Mouse (Mus musculus): ENCODE measurements around the gene Apc2.
"Not testable (repeated sequence)": the region's sequence is repeated elsewhere in the genome, so short reads cannot be mapped to it uniquely, and the experiment has no call there.

Apc2 gene

GRCm38 (mm10) chr10:80295618-80296425 lies at the start of gene Apc2:
Gene Apc2 (plus strand): TSS chr10:80295977.
- DNase-seq (ENCODE audit: low read depth, low spot score), result peak; percentile 83

GRCm38 (mm10) chr10:80247849-80248248 lies 47.9 kb upstream of the Apc2 start:
- no peak for DNase-seq (ENCODE audit: low read depth, low spot score)

- DNase-seq (ENCODE audit: low read depth, low spot score), result not testable (repeated sequence)
These were observed 47.3 kb upstream of the Apc2 start for GRCm38 (mm10) chr10:80248437-80248836.

GRCm38 (mm10) chr10:80248971-80249640 lies 46.7 kb upstream of the Apc2 start, which contains the start of gene Ndufs7:
Gene Ndufs7 (plus strand): TSS chr10:80249121.
- DNase-seq (ENCODE audit: low read depth, low spot score), result peak; percentile 97

DNA sequence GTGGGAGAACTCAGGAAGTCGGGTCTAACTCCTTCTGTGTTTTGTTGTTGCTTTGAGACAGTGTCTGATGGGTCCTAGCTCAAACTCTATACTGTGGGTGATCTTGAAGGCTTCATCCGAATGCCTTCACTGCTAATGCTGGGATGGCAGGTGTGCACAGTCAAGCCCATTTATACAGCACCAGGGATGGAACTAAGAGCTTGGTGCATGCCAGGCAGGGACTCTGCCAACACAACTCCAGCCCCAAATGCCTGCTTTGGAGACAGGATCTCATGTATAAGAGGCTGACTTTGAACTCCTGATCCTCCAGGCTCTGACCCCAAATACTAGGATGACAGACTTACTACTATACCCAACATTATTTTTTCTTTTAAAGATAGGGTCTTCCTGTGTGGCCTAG lies 45.7 kb upstream of the Apc2 start:
- no peak for DNase-seq (ENCODE audit: low read depth, low spot score)

DNA sequence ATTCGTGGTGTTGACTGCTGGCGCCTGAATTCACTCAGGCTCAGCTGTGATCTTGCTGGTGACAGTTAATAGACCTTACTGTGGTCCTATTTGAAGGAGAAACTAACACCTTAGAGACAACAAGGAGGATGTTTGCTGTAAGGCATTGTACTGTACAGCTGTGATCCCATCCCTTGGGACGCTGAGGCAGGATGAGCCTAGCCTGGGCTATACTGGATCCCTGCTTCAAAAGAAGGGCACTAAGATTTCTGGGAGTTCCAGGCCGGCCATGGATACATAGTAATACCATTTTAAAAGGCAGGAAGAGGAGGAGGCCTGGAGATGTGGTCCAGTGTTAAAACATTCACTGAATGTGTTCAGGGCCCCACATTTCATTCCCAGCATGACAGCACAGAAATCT lies 45.2 kb upstream of the Apc2 start:
- no peak for DNase-seq (ENCODE audit: low read depth, low spot score)

DNA sequence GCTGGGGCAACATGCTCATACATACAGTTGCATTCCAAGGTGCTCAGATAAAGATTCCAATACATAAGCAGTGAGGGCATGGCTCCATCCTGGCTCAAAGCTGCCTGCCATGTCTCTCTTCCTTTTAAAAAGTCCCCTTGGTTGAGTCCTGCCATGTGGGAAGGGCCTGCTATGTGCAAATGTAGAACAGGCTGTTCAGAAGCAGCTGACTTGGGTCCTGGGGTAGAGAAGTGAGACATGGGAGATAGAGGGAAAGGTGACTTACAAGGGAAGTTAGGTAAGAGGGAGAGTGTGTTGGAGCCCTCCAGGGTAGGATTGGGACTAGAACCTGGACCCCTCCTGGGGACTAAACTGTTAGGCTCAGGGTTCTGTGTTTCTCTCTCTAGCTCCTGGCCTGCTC lies 43.8 kb upstream of the Apc2 start:
- DNase-seq (ENCODE audit: low read depth, low spot score), result no peak

GRCm38 (mm10) chr10:80252493-80253274 lies 43.1 kb upstream of the Apc2 start:
- no peak for DNase-seq (ENCODE audit: low read depth, low spot score)

DNA sequence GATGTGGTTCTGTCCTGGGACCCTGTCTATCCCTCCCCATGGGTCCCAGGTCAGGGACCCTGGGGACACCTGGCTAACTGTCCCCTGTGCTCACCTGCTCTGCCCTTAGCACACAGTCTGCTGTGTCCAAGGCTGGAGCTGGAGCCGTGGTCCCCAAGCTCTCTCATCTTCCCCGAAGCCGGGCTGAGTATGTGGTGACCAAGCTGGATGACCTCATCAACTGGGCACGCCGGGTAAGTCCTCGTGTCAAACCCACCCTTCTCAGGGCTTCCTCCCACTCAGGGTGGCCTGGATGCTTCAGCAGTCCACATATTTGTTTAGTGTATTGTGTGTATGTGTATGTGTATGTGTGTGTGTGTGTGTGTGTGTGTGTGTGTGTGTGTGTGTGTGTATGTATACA lies 42.2 kb upstream of the Apc2 start:
- no peak for DNase-seq (ENCODE audit: low read depth, low spot score)

DNA sequence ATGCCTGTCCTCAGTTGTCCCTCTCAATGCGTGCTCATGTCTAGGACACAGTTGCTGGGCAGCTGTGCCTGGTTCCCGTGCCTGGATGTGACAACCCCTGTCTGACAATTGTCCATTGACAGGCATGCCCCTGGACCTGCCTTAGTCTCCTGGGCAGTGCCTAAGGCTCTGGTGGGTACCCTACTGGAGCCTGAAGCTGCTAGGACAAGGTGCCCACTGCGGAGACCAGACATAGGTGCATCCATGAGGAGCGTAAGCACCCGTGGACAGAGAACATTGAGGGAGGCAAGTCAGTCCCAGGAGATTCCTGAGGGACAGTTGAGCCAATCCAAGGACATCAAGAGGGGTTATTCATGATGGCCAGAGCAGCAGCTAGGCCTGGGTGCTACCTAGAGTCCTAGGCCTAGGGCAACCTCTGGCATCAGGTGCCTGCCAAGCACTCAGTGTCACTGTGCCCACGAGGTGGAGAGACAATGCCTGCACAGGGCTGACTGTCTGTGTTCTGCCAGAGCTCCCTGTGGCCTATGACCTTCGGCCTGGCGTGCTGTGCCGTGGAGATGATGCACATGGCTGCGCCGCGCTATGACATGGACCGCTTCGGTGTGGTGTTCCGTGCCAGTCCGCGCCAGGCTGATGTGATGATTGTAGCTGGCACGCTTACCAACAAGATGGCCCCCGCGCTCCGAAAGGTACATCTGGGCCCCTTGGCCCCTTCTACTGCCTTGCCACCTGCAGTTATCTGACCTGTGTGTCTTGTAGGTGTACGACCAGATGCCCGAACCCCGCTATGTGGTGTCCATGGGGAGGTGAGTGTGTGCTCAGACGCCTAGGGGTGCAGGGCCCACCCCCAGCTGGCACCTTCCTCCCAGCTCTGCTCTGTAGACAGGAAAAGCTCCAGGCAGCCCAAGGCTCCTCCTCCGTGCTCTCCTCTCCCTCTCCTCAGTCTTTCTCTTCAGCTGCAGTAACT lies 41.2 kb upstream of the Apc2 start:
- no peak for DNase-seq (ENCODE audit: low read depth, low spot score)

DNA sequence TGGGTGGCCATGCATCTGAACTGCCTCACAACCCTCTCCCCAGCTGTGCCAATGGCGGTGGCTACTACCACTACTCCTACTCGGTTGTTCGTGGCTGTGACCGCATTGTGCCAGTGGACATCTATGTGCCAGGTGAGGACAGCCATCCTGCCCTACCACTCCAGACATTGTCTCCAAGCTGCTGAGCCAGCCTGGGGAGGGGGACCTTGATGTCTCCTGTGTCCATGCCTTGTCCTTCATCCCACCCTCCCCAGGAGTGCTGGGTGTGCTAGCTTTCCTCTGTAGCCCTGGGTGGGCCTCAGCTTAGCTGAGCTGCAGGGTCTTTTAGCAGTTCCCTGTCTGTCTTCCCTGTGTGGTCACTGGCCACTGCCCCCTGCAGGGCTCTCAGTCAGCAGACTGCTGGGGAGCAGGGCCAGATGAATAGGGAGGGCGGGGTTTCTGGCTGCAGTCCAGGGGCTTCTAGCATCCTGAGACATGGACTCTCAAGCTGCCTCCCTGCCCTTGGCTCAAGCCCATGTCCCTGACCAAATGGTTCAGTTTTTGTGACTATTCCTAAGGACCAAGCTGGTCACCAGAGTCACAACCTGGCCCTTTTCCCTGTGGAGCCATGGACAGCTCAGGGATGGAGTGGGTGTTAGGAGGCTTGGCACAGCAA lies 39.8 kb upstream of the Apc2 start:
- DNase-seq (ENCODE audit: low read depth, low spot score), result no peak

- DNase-seq (ENCODE audit: low read depth, low spot score), result no peak
These were observed 37.8 kb upstream of the Apc2 start for GRCm38 (mm10) chr10:80257936-80258335.

DNA sequence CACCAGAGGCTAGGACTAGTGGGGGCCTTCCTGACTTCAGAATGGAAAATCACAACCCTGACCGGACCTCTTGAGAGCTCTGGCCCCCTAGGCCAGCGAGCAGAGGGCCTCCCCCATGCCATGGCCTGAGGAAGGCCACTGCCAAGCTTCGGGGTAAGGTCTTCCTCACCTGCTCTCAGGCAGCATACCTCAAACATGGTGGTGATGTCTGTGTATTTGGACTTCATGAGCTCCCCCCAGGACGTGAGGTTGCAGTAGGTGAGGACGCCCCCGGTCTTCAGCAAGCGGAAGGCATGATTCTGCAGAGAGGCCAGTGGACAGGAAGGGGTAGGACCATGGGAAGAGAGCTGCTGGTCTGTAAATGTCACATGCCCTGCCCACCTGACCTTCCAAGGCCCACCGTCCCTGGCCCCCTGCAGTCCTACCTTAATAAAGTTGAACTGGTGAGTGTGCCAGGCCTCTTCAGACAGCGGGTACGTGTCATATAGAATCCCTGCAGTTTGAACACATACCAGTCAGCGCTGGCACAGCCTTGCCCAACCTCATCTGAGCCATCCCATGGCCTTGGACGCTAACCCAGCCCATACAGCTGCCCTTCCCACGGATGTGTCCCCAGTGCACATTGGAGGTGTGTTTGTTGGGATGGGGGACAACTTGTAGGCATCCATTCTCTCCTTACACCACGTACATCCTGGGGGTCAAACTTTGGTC lies 36.9 kb upstream of the Apc2 start:
- no peak for DNase-seq (ENCODE audit: low read depth, low spot score)

DNA sequence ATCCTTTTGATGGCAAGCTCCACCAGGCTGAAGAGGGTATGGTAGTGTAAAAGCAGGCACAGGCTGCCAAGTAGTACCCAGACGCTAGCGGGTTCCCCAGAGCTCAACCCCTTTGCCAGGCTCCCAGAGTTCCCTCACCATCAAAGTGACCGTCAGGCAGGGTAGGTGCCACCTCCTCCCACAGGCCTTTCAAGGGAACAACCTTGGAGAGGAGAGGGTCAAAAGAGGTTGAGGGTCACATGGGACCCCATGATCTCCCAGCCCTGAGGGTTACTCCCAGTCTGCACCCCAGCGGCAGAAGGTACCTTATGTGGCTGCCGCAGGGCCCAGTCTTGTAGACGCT lies 36.3 kb upstream of the Apc2 start:
- no peak for DNase-seq (ENCODE audit: low read depth, low spot score)

- no peak for DNase-seq (ENCODE audit: low read depth, low spot score)
These were observed 35.7 kb upstream of the Apc2 start for GRCm38 (mm10) chr10:80259861-80260641.

DNA sequence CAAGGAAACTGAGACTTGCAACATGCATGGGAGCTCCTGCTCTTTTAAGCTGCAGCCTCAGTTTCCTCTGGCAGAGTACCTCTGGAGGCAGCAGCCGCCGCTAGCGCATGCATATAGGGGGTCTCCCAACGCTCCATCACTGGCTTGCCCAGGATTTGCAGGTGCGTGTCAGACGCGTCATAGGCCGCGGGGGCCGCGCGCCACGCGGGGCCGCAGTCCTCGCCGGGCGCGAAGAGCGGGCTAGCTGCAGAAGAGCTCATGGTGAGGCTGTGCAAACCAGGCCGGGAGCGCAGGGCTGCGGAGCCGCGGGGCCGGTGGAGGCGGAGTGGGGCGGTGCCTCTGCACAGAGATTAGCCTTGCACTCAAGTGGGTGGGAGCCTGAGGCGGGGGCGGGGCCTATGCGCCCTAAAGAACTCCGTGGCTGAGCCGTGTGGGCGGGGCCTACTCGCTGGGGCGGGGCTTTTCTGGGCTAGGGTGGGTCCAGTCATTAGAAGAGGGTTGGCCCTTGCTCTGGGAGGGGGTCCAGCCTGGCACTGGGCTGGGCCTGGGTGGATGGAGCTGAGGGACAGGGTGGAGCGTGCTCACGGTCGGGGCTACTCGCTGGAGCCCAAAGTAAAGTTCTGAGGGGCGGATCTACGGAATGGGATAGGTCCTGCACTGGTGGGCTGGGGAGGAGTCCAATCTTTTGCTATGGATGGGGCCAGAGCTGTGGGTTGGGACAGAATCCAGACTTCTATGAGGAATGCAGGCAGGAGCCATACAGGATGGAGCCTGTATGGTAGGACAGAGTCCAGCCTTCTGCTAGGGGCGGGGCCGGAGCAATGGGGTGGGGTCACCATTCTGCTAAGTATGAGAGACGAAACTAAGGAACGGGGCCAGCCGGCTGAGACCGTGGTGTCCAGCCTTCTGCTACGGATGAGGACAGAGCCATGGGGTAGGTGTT lies 34.9 kb upstream of the Apc2 start, which contains the start of the genes Gamt and Dazap1:
Gamt (minus strand) TSS at position 371 of the 943 bp plus-strand sequence.
Dazap1 (plus strand) TSS at position 845 of the 943 bp plus-strand sequence.
- DNase-seq (ENCODE audit: low read depth, low spot score), result peak; percentile 94

GRCm38 (mm10) chr10:80261585-80261968 lies 34.2 kb upstream of the Apc2 start:
- DNase-seq (ENCODE audit: low read depth, low spot score), result peak; percentile 83

DNA sequence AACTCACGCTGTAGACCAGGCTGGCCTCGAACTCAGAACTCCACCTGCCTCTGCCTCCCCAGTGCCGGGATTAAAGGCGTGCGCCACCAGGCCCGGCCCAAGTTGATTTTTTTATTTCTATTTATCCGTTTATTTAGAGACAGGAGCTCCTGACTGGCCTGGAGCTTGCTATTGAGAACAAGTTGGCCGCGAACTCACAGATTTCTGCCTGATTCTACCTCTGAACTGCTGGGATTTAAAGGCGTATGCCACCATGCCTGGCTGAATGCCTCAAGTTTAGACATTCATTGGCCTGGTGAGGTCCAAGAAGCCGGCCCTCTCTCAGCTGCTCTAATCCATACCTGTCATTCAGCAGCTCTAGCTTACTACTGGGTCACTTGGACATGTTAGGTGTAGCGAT lies 33.6 kb upstream of the Apc2 start:
- no peak for DNase-seq (ENCODE audit: low read depth, low spot score)

All from CD4-positive helper T cell, adult 2 months (primary cell).